Mouse (Mus musculus) embryonic stem cell, embryonic (primary cell): ENCODE measurements around the gene Cib4.

ENCODE experiments used
- CTCF ChIA-PET, 4 experiments: fragments of 300-600 bp in 2 of 4; fragments of 350-600 bp in 2 of 4; sonication (Branson Sonifier 250); formaldehyde crosslinking; loops; one replicate each; lab custom pipeline; 2022; ENCODE audit warnings: inconsistent platforms in 2 of 4; lab: Charles Lee
- POLR2A ChIA-PET, 4 experiments: fragments of 300-600 bp in 2 of 4; fragments of 350-600 bp in 2 of 4; sonication (Branson Sonifier 250); formaldehyde crosslinking; loops; one replicate each; lab custom pipeline; 2022; ENCODE audit warnings: antibody characterized with exemption in 4 of 4, inconsistent platforms in 1 of 4; lab: Charles Lee

The Cib4 gene

GRCm38 (mm10) chr5:30528906-30529305, 16.7 kb downstream of the Cib4 start:
- POLR2A ChIA-PET: interaction anchor here in 1 of 4 experiments (1.0 kb wide), 1 partner anchor 12 kb away, joined by 4 read pairs; no protein-coding TSS in a partner anchor

DNA sequence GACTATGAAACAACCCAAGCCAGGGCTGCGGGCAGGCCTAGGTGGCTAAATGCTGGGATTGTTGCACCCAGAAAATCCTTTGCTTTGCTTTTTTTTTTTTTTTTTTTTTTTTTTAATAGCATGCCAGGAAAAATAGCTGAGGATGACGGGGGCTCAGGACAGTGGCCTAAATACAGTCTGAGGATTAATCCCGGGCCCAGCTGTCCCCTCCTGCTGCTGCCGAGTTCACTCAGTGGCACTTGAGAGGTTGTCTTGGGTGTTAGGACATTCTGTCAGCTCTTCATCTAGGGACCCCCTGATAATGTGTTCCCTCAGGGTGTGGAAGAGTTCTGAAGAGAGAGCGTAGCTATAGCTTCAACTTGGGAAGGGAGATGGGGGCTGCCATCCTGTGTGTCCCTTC, 18.5 kb downstream of the Cib4 start:
- ChIA-PET CTCF (interaction anchor here in 2 of 4 experiments (0.6 kb wide), 2 partner anchors 45 to 411 kb away, joined by 4 to 12 read pairs; no protein-coding TSS in a partner anchor), POLR2A (interaction anchor here in 2 of 4 experiments (0.6 to 1.0 kb wide), 3 partner anchors 9 to 17 kb away, joined by 3 to 5 read pairs (median 3); no protein-coding TSS in a partner anchor)

More at GRCm38 (mm10) chr5:30528906-30529305, 16.7 kb downstream of the Cib4 start:
- CTCF ChIA-PET: interaction anchor here in 1 of 4 experiments (0.6 kb wide), 1 partner anchor 290 kb away, joined by 3 read pairs; no protein-coding TSS in a partner anchor

DNA sequence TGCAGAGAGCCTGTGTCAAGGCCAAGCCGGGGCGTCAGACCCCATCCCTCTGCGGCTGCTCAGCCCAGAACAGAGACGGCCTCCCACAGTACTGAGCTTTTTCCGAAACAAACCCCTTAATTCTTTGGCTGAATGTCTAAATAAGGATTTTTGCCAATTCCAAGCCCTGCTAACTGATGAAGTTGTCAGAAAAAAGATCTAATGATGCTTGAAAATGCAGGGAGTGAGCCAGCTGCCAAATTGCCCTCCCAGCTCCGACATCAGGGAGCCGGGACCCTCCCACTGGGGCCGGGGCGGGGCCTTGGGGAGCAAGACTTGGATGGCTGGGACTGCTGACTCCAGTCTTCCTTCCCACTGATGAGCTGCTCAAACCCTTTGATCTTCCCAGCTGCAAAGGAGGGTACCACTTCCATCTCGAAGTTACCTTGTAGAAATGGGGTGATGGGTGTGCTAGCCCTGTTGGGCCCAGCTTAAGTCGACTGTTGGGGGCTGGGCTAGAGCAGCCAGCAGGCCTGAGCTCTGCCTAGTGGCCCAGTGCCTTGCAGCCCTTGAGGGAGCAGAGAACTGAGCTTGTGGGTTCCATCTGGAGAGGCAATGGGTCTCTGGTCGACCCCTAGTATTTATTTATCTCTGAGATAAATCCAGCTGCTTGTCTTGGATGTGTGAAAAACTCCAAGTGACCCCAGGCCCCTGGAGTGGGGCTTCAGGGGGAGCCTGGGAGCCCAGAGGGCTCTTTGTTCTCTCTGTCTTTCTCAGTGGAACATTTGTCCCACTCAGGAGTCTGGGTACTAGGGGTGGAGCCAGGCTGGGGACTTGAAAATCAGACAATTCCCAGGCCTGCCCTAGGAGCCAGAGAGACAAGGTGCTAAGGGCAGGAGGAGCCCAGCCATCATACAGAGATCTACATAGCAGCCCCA, 19.5 kb downstream of the Cib4 start:
- POLR2A ChIA-PET: interaction anchor here in 2 of 4 experiments (1.5 to 1.6 kb wide), 2 partner anchors 9 kb away, joined by 4 read pairs; no protein-coding TSS in a partner anchor
- CTCF ChIA-PET: interaction anchor here (0.5 to 1.9 kb wide), 5 partner anchors 10 to 135 kb away, joined by 3 to 8 read pairs (median 4); no protein-coding TSS in a partner anchor

DNA sequence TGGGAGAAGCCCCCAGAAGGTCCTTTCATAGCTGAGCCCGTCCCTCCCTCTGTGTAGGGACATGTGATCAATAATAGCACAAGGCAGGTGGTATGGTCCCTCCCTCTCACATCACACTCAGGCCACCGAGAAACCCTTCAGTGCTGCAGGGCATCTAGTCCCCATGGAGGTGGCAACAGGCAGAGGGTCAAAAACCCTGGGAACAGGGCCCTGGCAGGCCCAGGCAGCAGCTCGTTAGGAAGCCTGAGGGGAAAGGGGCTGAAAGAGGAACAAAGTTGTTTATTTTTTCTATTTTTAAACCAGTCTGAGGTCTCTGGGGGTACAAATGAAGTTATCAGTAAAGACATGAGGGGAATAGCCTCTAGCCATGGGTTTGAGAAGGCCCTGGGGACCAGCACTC, 21.4 kb downstream of the Cib4 start:
- POLR2A ChIA-PET: no interaction called here
- CTCF ChIA-PET: no interaction called here

- ChIA-PET CTCF (no interaction called here), POLR2A (no interaction called here)
Observed at GRCm38 (mm10) chr5:30523131-30523530, 22.5 kb downstream of the Cib4 start.

DNA sequence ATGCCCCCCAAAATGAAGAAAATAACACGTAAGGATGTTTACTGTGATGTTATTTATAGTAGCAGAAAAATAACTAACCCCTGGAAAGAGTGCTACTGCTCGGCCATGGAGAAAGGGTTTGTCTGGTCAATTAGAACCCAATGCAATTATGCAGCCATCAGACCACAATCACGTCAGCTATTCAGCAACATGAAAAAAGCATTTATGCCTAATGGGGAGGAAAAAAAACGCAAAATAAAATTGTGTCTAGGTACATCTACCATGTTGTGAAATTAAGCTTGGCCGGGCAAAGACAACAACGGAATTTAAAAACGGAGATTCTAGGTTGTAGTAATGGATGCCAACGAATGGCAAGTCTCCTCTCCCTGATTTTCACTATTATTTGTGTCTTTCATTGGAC, 23.2 kb downstream of the Cib4 start:
- CTCF ChIA-PET: interaction anchor here in 1 of 4 experiments (0.5 to 0.6 kb wide), 2 partner anchors 9 to 11 kb away, joined by 3 to 7 read pairs; no protein-coding TSS in a partner anchor
- POLR2A ChIA-PET: interaction anchor here in 2 of 4 experiments (0.6 to 1.3 kb wide), 2 partner anchors 101 to 145 kb away, joined by 4 read pairs; partner anchors contain the start of gene Cenpa (in 1 of the 2)

- ChIA-PET POLR2A (interaction anchor here in 1 of 4 experiments (0.8 kb wide), 1 partner anchor 10 kb away, joined by 3 read pairs; no protein-coding TSS in a partner anchor), CTCF (interaction anchor here in 3 of 4 experiments (0.5 to 1.0 kb wide), 4 partner anchors 9 to 359 kb away, joined by 3 read pairs; no protein-coding TSS in a partner anchor)
Observed at GRCm38 (mm10) chr5:30520214-30520732, 25.4 kb downstream of the Cib4 start.

DNA sequence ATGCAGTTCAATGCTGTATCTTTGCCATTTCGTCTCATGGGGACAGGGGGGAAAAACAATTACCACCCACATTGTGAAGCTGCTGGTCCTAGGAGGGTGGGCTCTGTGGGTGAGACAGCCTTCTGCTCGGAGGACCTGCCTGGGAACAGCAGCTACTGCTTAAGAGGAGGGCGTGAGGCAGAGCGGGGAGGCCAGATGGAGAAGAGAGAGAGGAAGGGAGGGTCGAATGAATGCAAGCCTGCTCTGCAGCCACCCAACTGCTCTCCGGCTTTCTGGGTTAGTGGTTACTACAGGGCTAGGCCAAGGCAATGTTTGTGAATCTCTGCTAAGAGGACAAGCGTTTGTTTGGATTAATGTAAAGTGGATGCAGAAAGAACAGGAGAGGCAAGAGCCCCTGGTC, 26.1 kb downstream of the Cib4 start:
- POLR2A ChIA-PET: interaction anchor here in 1 of 4 experiments (3.3 kb wide), 1 partner anchor 118 kb away, joined by 8 read pairs; no protein-coding TSS in a partner anchor
- CTCF ChIA-PET: interaction anchor here in 2 of 4 experiments (0.5 to 1.0 kb wide), 2 partner anchors 8 to 118 kb away, joined by 3 read pairs; no protein-coding TSS in a partner anchor

DNA sequence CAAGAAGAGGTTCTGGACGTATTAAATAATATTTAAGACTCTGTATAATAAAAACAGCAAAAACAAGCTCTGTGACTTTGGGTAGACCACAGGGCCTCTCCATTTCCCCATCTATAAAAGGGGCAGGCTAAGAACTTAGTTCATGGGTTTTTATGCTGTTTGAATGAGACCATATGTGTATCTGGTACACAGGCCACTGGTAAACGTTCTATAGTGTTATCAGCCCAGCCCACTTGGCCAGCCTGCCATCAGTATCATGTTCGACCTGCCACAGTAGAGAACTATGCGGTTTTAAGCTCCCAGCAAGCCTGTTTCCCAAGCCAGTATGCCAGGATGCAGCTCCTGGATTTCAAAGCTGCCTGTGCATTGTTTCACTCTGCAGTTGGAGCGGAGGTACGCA, 27.1 kb downstream of the Cib4 start:
- ChIA-PET POLR2A (interaction anchor here in 2 of 4 experiments (0.8 to 3.3 kb wide), 7 partner anchors 9 to 158 kb away, joined by 3 to 8 read pairs (median 4); partner anchors contain the start of gene Cenpa (in 1 of the 2)), CTCF (interaction anchor here in 3 of 4 experiments (0.5 to 3.4 kb wide), 6 partner anchors 42 to 397 kb away, joined by 3 to 22 read pairs (median 4); no protein-coding TSS in a partner anchor)

- POLR2A ChIA-PET: interaction anchor here in 2 of 4 experiments (0.8 to 3.3 kb wide), 8 partner anchors 8 to 159 kb away, joined by 3 to 8 read pairs (median 4); partner anchors contain the start of gene Cenpa (in 1 of the 2)
Observed at GRCm38 (mm10) chr5:30518108-30518507, 27.5 kb downstream of the Cib4 start.

DNA sequence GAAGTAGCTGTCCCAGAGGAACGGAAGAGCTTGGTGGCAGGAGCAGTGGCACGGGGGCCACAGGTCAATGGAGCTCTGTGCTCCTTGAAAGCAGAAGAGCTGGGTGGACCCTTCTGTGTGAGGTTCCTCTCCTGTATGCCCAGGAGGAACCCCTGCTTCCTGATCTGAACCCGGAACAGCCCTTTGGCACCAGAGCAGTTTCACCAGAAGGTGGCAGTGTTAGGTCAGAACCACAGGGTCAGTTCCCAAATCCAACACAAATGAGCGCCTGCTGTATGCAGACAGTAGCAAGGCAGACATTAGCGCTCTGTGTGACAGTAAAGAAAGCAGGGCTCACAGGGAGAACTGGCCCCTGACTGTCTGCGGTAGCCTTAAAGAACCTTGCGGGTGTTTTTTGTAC, 29.3 kb downstream of the Cib4 start:
- ChIA-PET POLR2A (interaction anchor here in 2 of 4 experiments (1.2 to 3.3 kb wide), 4 partner anchors 9 to 121 kb away, joined by 3 to 8 read pairs (median 4); no protein-coding TSS in a partner anchor), CTCF (interaction anchor here in 3 of 4 experiments (0.5 to 3.4 kb wide), 14 partner anchors 9 to 634 kb away, joined by 3 to 22 read pairs (median 3); no protein-coding TSS in a partner anchor)

More at GRCm38 (mm10) chr5:30518108-30518507, 27.5 kb downstream of the Cib4 start:
- CTCF ChIA-PET: interaction anchor here in 3 of 4 experiments (0.5 to 3.4 kb wide), 5 partner anchors 41 to 397 kb away, joined by 3 to 22 read pairs (median 6); no protein-coding TSS in a partner anchor

DNA sequence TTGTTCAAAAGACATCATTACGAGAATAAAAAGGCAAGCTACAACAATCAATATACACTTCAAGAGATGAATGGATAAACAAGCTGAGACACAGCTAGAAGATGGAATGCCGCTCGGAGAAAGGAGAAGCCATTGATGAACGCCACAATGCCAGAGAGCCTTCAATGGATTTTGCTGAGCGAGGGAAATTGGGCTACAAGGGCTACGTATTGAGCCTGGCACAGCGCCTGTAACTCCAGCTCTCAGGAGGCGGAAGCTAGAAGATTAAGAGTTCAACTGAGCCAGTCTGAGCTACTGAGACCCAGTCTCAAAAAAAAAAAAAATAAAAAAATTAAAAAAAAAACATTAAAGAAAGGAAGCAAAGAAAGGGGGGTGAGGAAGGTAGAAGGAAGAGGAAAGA, 32.5 kb downstream of the Cib4 start:
- POLR2A ChIA-PET: interaction anchor here in 1 of 4 experiments (0.7 to 2.6 kb wide), 2 partner anchors 14 to 342 kb away, joined by 3 to 7 read pairs; no protein-coding TSS in a partner anchor
- CTCF ChIA-PET: interaction anchor here (0.6 to 1.4 kb wide), 7 partner anchors 9 to 613 kb away, joined by 3 to 19 read pairs (median 3); no protein-coding TSS in a partner anchor

- POLR2A ChIA-PET: interaction anchor here in 1 of 4 experiments (0.7 to 1.1 kb wide), 2 partner anchors 128 to 314 kb away, joined by 3 read pairs; no protein-coding TSS in a partner anchor
Observed at GRCm38 (mm10) chr5:30497299-30497698, 48.3 kb downstream of the Cib4 start.

DNA sequence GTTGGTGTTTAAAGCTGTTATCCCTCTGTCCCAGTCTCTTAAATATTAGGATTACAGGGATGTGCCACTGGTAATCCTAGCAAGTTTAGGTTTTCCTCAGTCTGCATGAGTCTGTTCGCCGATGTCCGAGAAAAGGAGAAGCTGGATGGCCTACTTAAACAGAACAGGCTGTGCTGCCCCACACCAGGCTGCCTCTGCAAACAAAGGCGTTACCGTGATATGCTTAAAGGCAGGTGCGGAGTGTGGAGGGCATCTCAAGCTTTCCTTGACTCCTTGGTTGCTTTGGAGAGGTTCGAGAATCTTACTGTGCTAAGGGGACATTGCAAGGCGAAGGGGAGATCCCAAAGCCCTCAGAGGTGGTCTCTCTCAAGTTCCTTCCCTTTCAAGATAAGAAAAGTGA, 48.8 kb downstream of the Cib4 start:
- ChIA-PET CTCF (no interaction called here), POLR2A (interaction anchor here in 1 of 4 experiments (0.7 to 1.0 kb wide), 2 partner anchors 116 to 128 kb away, joined by 3 read pairs; no protein-coding TSS in a partner anchor)

More at GRCm38 (mm10) chr5:30497299-30497698, 48.3 kb downstream of the Cib4 start:
- CTCF ChIA-PET: no interaction called here

GRCm38 (mm10) chr5:30495288-30495687, 50.3 kb downstream of the Cib4 start:
- ChIA-PET CTCF (interaction anchor here (0.5 to 1.4 kb wide), 7 partner anchors 10 to 449 kb away, joined by 3 to 14 read pairs (median 3); no protein-coding TSS in a partner anchor), POLR2A (interaction anchor here (0.7 to 1.7 kb wide), 11 partner anchors 10 to 420 kb away, joined by 3 to 8 read pairs (median 3); partner anchors contain the start of gene Slc35f6 (in 1 of the 4))

GRCm38 (mm10) chr5:30494606-30495005, 51.0 kb downstream of the Cib4 start:
- CTCF ChIA-PET: no interaction called here
- POLR2A ChIA-PET: interaction anchor here in 3 of 4 experiments (0.8 to 1.7 kb wide), 5 partner anchors 9 to 229 kb away, joined by 3 to 8 read pairs (median 3); no protein-coding TSS in a partner anchor

DNA sequence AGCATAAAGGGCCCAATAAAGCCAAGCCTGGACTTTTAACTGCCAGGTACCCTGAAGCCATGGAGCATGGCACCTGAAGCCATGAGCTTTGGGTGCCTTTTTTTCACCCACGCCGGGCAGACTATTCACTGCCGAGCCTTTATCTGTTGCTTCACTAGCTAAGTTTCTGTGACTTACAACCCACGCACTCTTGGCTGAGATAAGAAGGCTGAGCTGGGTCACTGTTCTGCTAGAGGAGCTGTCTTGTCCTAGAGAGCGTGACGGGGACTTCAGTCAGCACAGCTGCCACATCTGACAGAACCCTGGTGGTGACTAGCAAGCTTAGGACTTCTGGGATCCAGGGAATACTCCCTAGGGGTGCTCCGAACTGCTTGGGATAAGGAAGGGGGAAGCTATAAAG, 51.9 kb downstream of the Cib4 start:
- CTCF ChIA-PET: interaction anchor here in 1 of 4 experiments (1.2 to 1.3 kb wide), 2 partner anchors 17 to 143 kb away, joined by 3 to 5 read pairs; no protein-coding TSS in a partner anchor
- POLR2A ChIA-PET: interaction anchor here in 1 of 4 experiments (0.7 kb wide), 1 partner anchor 1560 kb away, joined by 3 read pairs; no protein-coding TSS in a partner anchor
